Mouse (Mus musculus) E14TG2a.4 (cell line): ENCODE data around the gene Rin2.

Experiments
- CTCF ChIP-seq: conservative IDR thresholded peaks from 2 replicates; pipeline ENCODE4 v1.5.1; 2014; ENCODE audit warnings: low read length
- POU5F1 ChIP-seq: IDR thresholded peaks from 2 replicates; pipeline ENCODE4 v1.6.1; 2014; ENCODE audit warnings: low read length, borderline replicate concordance

DNA sequence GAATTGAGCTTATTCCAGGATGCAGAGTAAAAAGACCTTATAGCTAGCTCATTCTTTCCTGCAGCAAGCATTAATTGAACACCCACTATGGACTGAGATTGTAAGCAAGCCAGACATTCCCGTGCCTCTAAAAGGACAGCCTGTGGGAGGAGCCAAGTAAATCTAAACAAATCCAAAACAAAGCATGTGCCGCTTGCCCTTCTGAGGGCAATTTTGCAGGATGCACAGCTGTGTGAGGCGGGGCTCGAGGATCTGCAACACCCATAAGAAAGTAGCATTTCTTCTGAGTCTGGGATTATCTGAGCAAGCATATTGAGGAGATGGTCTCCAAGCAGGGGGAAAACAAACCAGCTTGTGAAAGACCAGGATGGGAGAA, 43.2 kb upstream of the Rin2 start:
- TF ChIP-seq CTCF, result no peak
- no peak for TF ChIP-seq POU5F1
